Mouse (Mus musculus): ENCODE measurements around the gene Car12.

The Car12 gene

GRCm38 (mm10) chr9:66714022-66714515 is 583 bp downstream of the Car12 start:
- peak; percentile 21 to 33 for DNase-seq

GRCm38 (mm10) chr9:66715361-66715760 is 1.9 kb downstream of the Car12 start:
- no peak for DNase-seq

- DNase-seq = no peak
Measured at GRCm38 (mm10) chr9:66716533-66716932, 3.0 kb downstream of the Car12 start.

DNA sequence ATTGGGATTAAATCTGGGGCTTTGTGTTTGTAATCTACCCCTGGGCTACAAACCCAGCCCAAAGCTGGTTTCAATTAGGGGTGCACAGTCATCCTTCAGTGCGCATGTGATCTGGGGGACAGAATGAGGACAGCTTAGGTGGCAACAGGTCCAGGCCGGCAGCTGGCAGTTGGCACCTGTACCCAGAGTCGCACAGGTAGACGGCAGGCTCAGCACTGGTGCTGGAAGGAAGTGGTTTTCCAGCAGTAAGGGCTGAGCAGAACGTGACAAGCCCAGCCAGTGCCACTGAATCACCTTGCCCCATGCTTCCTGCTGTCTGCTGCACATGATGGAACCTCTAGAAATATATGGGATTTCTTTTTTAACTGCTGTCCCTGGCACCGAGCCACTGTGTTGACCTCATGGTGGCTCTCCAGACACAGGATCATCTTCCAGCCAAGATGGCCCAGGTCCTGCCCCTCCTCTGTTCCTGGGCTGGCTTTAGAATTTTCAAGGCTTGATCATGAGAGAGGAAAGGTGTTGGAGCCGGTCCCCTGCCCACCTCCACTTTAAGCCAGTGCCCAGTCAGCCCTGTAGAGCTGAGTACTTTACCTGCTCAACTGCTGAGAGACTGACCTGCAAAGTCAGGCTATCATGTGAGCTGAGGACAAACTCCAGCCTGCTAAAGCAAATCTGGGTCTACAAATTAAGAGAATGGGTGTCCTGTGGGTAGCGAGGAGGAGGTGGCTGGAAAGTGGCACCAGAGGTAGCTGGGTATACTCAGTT is 7.4 kb downstream of the Car12 start:
- peak; percentile 6 to 18 for DNase-seq

GRCm38 (mm10) chr9:66722187-66722868 is 8.8 kb downstream of the Car12 start:
- DNase-seq = no peak

- no peak for DNase-seq
Measured at GRCm38 (mm10) chr9:66722869-66723272, 9.4 kb downstream of the Car12 start.

GRCm38 (mm10) chr9:66725591-66725990 is 12.1 kb downstream of the Car12 start:
- no peak for DNase-seq

- DNase-seq = no peak
Measured at GRCm38 (mm10) chr9:66727333-66727732, 13.8 kb downstream of the Car12 start.

- no peak for DNase-seq
Measured at GRCm38 (mm10) chr9:66730556-66730955, 17.1 kb downstream of the Car12 start.

GRCm38 (mm10) chr9:66731284-66731683 is 17.8 kb downstream of the Car12 start:
- no peak for DNase-seq

DNA sequence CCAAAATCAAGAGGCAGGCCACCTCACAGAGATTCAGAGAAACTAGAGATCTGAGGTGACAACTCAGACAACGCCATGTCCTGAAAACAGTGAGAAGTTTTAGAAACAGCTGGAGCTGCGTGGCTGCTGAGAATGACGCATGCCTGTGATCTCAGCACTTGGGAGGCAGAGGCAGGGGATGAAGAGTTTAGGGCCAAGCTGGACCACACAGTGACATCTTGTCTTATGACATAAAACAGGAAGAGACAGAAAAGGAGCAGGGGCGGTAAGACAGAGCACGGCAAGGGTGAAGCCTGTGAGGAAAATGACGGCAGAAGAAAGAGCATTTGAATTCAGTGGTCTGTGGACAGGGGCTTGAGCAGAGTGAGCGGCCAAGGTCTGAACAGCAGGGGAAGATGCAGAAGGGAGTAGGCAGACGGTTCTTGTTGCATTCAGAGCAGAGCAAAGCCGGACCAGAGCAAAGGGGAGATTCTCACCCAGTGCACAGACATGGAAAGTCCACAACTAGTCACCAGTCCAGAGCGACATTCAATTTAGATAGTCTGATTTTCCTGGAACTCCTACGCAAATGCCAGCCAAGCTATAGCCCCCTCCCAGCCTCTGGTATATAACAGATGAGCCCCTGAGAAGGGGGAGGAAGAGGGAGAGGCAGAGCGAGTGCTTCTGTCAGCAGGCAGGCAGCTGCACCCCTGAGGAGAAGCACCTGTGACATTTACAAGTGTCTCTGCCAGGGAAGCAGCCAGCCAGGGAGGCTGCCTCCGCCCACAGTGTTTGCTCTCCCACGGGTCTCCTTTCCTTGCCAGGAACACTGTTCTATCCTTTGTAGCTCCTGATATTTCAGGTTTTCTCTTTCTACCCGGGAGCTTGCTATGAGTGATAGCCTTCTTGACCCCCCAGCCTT is 19.6 kb downstream of the Car12 start:
- DNase-seq = peak; percentile 7 to 21

DNA sequence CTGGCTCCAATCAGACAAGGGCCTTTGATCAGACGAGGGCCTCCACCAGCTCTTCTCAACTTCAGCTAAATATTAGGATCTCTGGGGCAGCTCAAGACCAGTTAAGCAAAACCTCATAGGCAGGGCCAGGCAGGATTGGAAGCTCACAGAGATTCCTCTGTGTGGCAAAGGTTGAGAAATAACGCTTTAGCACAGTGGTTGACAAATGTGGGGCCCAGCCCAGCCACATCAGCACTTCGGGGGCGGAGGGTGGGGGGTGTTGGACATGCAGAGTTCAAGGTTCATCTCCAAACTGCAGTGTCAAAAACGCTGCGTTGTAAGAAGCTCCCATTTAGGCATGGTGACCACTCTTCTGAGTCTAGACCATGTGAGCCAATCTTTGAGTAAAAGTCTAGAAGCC is 21.1 kb downstream of the Car12 start:
- no peak for DNase-seq

DNA sequence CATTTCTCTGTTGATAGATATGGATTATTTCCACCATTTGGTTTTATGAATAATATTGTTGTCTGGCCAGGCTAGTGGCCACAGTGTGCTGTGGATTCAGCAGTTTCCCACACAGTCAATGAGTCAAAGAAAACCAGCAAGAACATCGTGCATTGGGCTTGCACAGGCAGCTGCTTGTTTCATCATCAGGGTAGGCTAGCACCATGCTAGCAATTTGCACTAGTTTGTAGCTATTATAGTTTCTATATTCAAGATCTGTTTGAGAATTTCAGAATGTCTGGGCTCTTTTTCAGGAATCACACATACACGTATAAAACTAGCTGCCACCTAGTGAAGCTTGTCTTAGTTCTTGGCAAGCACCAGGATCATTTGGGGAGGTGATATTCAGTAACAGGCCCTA is 21.6 kb downstream of the Car12 start:
- no peak for DNase-seq

DNA sequence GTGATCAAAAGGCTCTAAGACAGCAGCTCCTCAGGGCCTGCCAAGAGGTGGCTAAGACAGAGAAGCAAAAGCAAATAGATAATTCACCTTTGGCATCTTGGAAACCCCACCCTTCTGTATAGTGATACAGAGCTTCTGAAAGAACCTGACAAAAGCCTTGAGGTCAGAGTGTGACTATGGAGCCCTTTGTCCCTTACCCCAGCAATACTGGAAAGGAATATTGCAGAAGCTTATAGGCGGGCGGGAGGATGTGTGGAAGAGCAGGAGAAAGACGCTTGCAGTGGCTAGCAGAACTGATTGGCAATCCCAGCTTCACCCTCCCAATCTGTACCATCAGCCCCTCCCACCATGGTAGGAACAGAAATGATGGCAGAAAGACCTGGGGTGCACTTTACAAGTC is 22.5 kb downstream of the Car12 start:
- no peak for DNase-seq

DNA sequence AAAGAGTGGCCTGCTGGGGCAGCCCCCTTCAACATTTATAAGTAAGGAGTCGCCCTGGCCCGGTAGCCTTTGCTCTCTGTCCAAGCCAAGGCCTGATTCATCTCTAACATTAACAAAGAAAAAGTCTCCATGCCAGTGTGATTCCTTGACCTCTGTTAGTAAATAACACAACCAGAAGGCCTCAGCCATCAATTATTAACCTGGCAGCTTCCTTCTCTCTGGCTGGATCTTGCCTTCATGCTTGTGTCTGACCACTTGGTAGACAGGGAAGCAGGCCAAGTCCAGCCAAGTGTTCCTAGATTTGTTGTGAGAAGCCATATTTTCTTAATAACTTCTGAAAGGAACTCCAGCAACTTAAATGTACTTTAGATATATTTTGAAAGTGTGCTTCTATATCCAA is 23.1 kb downstream of the Car12 start:
- DNase-seq = no peak

GRCm38 (mm10) chr9:66739516-66739915 is 26.0 kb downstream of the Car12 start:
- no peak for DNase-seq

DNA sequence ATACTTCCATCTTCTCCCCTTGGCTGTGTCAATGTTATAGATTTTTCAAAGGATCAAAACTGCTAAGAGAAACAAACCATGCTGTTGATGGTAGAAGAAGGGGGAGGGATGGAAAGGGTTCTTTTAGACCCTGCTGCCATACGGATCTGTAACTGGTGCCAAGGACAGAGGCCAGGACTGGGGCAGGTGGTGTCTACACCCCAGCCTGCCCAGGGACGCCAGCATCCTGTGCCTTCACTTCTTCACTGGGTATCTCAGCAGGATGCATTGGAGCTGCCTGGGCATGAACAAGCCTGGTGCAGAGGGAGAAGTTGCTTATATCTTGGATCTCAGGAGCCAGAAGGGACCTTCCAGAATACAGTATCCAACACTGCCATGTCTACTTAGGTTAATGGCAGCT is 31.0 kb downstream of the Car12 start:
- DNase-seq = no peak

GRCm38 (mm10) chr9:66748390-66748789 is 34.9 kb downstream of the Car12 start:
- no peak for DNase-seq

DNA sequence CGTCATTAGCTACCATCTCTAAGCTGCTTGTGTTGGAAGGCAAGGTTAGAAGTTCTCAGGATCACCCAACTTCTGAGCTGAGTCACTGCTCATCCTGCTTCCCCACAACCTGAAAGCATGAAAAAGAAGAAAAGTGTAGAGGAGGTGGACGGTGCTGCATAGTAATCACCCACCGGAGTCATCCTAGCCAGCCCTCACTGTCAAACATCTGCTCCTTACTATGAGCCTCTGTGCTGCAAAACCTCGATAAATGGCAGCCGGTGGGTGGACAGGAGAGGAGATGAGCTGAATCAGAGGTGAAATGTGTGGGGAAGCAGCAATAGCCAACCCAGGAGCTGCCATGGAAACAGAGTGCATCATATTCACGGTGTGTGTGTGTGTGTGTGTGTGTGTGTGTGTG is 39.4 kb downstream of the Car12 start:
- DNase-seq = no peak

DNA sequence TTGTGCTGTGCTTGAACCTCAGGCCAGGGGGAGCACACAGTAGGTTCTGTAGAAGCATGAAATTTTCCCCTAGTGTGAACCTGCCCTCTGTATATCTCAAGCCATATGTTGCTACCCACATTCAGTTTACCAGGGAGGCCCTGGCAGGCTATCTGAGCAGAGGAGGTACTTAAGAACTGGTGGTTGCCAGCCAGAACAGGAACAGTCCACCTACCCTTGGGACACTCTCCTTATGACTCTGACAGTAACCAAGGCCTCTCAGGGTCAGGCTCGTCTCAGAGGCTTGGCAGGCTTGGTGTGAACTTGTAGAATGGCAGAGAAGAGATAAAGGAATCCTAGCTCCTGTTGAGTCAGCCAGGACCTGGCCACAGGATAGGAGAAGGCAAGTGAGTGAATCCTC is 47.5 kb downstream of the Car12 start:
- DNase-seq = no peak

DNA sequence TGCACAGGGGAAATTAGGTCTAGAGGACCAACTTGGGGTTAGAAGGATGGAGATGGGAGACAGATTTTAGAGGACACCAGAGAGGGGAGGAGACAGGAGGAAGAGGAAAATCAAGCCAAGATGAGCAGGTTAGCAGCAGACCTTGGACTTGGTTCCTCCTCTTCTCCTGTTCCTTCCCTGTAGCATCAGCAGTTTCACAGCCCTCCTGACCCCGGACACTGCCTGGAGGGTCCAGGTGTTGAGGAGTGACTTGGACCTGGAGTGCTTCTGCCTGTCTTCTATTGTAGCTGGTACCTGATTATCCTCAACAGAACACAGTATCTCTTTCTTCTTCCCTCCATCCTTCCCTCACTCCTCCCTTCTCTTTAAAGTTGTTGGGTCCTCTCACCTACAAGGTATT is 55.2 kb downstream of the Car12 start:
- DNase-seq = no peak

DNA sequence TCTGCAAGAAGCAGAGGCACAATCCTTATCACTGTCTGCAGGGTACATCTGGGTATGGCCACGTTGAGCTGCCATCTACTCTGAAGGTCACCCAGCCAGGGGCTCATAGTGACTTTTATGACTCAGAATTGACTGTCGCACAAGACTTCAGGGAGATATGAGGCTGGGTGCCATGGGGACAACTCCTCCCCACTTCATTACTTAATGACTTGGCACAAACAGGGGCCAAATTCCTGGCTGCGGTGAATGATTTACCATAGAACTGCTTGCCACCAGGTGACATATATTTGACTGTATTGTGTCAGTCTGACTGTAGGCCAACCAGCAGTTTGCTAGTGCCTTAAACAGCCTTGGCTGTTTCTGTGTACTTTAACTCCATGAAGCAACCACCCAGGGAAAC is 55.8 kb downstream of the Car12 start:
- no peak for DNase-seq

- no peak for DNase-seq
Measured at GRCm38 (mm10) chr9:66770701-66771100, 57.2 kb downstream of the Car12 start.

Data from thymus, postnatal 36 days (tissue).